Mouse (Mus musculus): ENCODE data around the gene Mrps11. TPM values are rescaled to one million over a fixed set of nuclear protein-coding genes. Genes with fewer than 3 reads are reported as not detected.

Mrps11 gene
- polyA plus RNA-seq, 1 experiment from 2014 or later = 81.8 TPM

Other genes with a start within 250 kb of the Mrps11 start
- gene Ntrk3, start 45.1 kb upstream of the Mrps11 start, polyA plus RNA-seq (2015; fragmentation: Nextera tagmentation; extraction: Ambion mirVana) = 2.2 and 2.3 TPM in 2 replicates
- 58.7 and 61.2 TPM in 2 replicates for gene Mrpl46, start 412 bp downstream of the Mrps11 start, polyA plus RNA-seq (2015; fragmentation: Nextera tagmentation; extraction: Ambion mirVana)
- 21.0 and 22.2 TPM in 2 replicates for gene Det1, start 64.1 kb downstream of the Mrps11 start, polyA plus RNA-seq (2015; fragmentation: Nextera tagmentation; extraction: Ambion mirVana)
- gene Aen, start 112.7 kb downstream of the Mrps11 start, polyA plus RNA-seq (2015; fragmentation: Nextera tagmentation; extraction: Ambion mirVana) = 41.0 and 42.0 TPM in 2 replicates
- 0.57 and 0.94 TPM in 2 replicates for gene Isg20, start 130.3 kb downstream of the Mrps11 start, polyA plus RNA-seq (2015; fragmentation: Nextera tagmentation; extraction: Ambion mirVana)

All from limb, embryonic 13.5 days (tissue).